Mouse (Mus musculus) stomach, postnatal 0 days (tissue): ENCODE measurements at regions not wholly inside any gene's neighbourhood (a gene's known extent, or its start where the extent isn't known, plus 50 kb on each side); places are given as distances from the start of the nearest gene placed in this dataset.
"Not testable (repeated sequence)": the region's sequence is repeated elsewhere in the genome, so short reads cannot be mapped to it uniquely, and the experiment has no call there.

ENCODE experiments used
- CTCF ChIP-seq: IDR thresholded peaks from 2 replicates; pipeline ENCODE4 v1.5.1; 2016; ENCODE audit warnings: antibody characterized with exemption, low read depth, mild to moderate bottlenecking, moderate library complexity
- EP300 ChIP-seq: optimal IDR thresholded peaks from 2 replicates; pipeline ENCODE3; 2016; ENCODE audit warnings: antibody characterized with exemption

DNA sequence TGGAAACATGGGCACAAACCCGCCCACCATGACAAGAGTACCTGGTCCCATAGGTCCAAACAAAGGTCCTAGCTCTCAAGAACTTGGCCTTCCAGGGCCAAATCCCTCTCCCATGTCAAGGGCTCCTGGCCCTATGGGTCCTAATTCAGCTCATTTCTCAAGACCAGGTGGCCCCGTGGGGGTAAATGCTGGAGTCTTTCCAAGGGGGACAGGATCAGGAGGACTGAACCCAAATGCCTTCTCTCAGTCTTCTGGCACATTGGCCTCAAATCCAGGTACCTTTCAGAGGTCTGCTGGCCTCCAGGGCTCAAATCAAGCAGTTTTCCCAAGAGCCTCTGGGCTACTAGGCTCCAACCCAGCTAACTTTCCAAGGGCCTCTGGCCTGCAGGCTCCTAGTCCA lies 347.9 kb upstream of the Dab2 start:
- not testable (repeated sequence) for TF ChIP-seq CTCF, EP300
